Mouse (Mus musculus): ENCODE results near the gene Cd52.
A peak's percentile ranks its signal among the peaks of the same experiment; 100 is the strongest.

Cd52 gene

GRCm38 (mm10) chr4:134041317-134042123, 53.4 kb downstream of the Cd52 start:
- peak; percentile 24 for DNase-seq

GRCm38 (mm10) chr4:134035953-134036352, 58.9 kb downstream of the Cd52 start:
- DNase-seq, result peak; percentile 79
